ENCODE assay signal across 19 mouse cellular contexts in genomic region chr4:81912653-81913052, GRCm38 (mm10).
DNase-seq lines count a peak whose midpoint lies in the region; ATAC-seq lines count a peak whose summit lies in the region.
"Had no signal": no experiment of that assay in that cellular context is flagged by ENCODE, and none has a peak within 500 bp of the region (broad histone marks: within the 10 kb centered on the region; RNA-seq: fewer than 3 reads in every experiment).

No protein-coding gene starts in this region.

- H3K27me3 ChIP-seq in heart, embryonic 12.5 days (replicated peaks) = no peaks in the 10 kb centered on the region
- H3K27me3 ChIP-seq: megakaryocyte, embryonic 14.5 days; midbrain, embryonic 15.5 days had no signal

- no peak for ATAC-seq in heart, embryonic 12.5 days (ENCODE audit: insufficient number of reproducible peaks, low FRiP score)
- ATAC-seq: liver, postnatal 0 days; midbrain, embryonic 15.5 days had no signal

- H3K4me1 ChIP-seq in heart, embryonic 12.5 days (replicated peaks) = no peaks in the 10 kb centered on the region
- no peaks in the 10 kb centered on the region for H3K4me1 ChIP-seq in brown adipose tissue, adult 24 weeks (ENCODE audit: control insufficient read depth, insufficient read depth, insufficient read length, low read length)
- H3K4me1 ChIP-seq: hindbrain, embryonic 10.5 days; megakaryocyte, embryonic 14.5 days; midbrain, embryonic 15.5 days had no signal

- peak; percentile 67 to 81 for DNase-seq in heart, adult 18-20 months
- DNase-seq in gastrocnemius, postnatal 14 days = peak; percentile 36
- peak; percentile 44 for DNase-seq in heart, postnatal 25 days (ENCODE audit: low spot score)
- no peak for DNase-seq in frontal cortex, postnatal 36 days (ENCODE audit: low spot score in 2 of 2)
- no peak for DNase-seq in frontal cortex, postnatal 10 days (ENCODE audit: low spot score in 2 of 2)
- DNase-seq: B cell, adult 2 months; embryo, embryonic 11 days; kidney, adult 18-20 months; kidney, postnatal 25 days; liver, postnatal 0 days; lung, postnatal 10 days; spleen, adult 18-20 months; thymus, adult 18-20 months had no signal

- H3K9ac ChIP-seq in heart, embryonic 12.5 days = no peak overlapping the region
- H3K9ac ChIP-seq: liver, postnatal 0 days; midbrain, embryonic 15.5 days had no signal

- intact Hi-C loops in gastrocnemius, postnatal 14 days (cut with DNase I; ENCODE audit: low total_unique reads) = no loop called here
- intact Hi-C loops in heart, postnatal 25 days (cut with DNase I) = loop anchor here (5.0 to 10.0 kb wide), 2 partner anchors 45 to 178 kb away; no protein-coding TSS in a partner anchor

- H3K9me3 ChIP-seq in heart, embryonic 12.5 days (replicated peaks) = no peaks in the 10 kb centered on the region
- H3K9me3 ChIP-seq: hindbrain, embryonic 10.5 days; midbrain, embryonic 15.5 days had no signal

- H3K36me3 ChIP-seq in heart, embryonic 12.5 days = no peaks in the 10 kb centered on the region
- H3K36me3 ChIP-seq: hindbrain, embryonic 10.5 days; midbrain, embryonic 15.5 days had no signal

- 87% methylated on average over 1 of the region's 1 CpGs for WGBS in heart, embryonic 12.5 days

- H3K4me3 ChIP-seq in heart, embryonic 12.5 days = no peak overlapping the region
- no peak overlapping the region for H3K4me3 ChIP-seq in brown adipose tissue, adult 24 weeks (ENCODE audit: insufficient read depth, low read depth, low read length)
- H3K4me3 ChIP-seq: hindbrain, embryonic 10.5 days; megakaryocyte, embryonic 14.5 days; midbrain, embryonic 15.5 days; myocyte had no signal

- no peak overlapping the region for H3K27ac ChIP-seq in heart, embryonic 12.5 days (ENCODE audit: poor library complexity, severe bottlenecking)
- H3K27ac ChIP-seq in brown adipose tissue, adult 24 weeks (replicated peaks; ENCODE audit: low read depth, low read length) = peak overlapping the region; percentile 45; the same call in 1 of the 2 replicates
- H3K27ac ChIP-seq: hindbrain, embryonic 10.5 days; midbrain, embryonic 15.5 days had no signal

- no peak overlapping the region for H3K4me2 ChIP-seq in heart, embryonic 12.5 days
- H3K4me2 ChIP-seq: midbrain, embryonic 15.5 days had no signal

Comparison
In these comparisons a context has a peak if more than half of its experiments do, and no peak if none do; other contexts are left out.
1. DNase-seq: peak in heart, adult 18-20 months (2 of 2), gastrocnemius, postnatal 14 days (single experiment) and heart, postnatal 25 days (single experiment); none in frontal cortex, postnatal 36 days (0 of 2) and frontal cortex, postnatal 10 days (0 of 2).